Mouse (Mus musculus) stomach, postnatal 0 days (tissue): ENCODE data around the gene Fam83f.

ENCODE experiments used
- CTCF ChIP-seq: IDR thresholded peaks from 2 replicates; pipeline ENCODE4 v1.5.1; 2016; ENCODE audit warnings: antibody characterized with exemption, low read depth, mild to moderate bottlenecking, moderate library complexity
- EP300 ChIP-seq: optimal IDR thresholded peaks from 2 replicates; pipeline ENCODE3; 2016; ENCODE audit warnings: antibody characterized with exemption

- TF ChIP-seq CTCF (no peak), EP300 (no peak)
These were observed 42.7 kb downstream of the Fam83f start for GRCm38 (mm10) chr15:80714299-80714698.
